Mouse (Mus musculus): ENCODE results near the gene Sec31a. TPM values are rescaled to one million over a fixed set of nuclear protein-coding genes. Genes with fewer than 3 reads are reported as not detected.

Gene Sec31a
- total RNA-seq, 1 experiment, result 94.5 TPM

DNA sequence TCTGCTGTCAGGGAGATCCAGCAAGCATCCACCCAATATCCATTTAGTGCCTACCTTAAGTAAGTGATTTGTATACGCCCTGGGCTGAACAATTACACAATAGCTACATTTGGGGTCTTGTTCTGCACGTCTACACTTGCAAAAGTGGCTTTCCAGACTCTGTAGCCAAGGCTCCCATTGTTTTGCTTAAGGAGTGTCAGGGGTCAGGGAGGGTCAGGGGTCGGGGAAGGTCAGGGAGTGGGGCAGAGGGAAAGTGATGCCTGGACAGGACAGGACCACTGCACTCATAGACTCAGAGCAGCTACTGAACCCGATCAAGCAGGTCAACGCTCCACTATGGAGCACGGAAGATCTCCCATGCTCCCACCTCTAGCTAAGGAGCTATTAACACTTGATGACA lies 72.9 kb downstream of the Sec31a start:
- no peaks in the 10 kb centered on the region for H3K36me3 ChIP-seq (ENCODE audit: control insufficient read depth, insufficient read depth, low read length, poor library complexity, severe bottlenecking)
- in situ Hi-C loops (cut with MboI; ENCODE audit: low sequenced_read_pairs in 2 of 2, unreplicated experiment in 2 of 2), result no loop called here
- H3K9me3 ChIP-seq (ENCODE audit: control insufficient read depth, insufficient read depth, low read depth, low read length), result no peaks in the 10 kb centered on the region
- H3K27ac ChIP-seq (ENCODE audit: insufficient read depth, low read depth, low read length, poor library complexity, severe bottlenecking), result no peak overlapping the region; the same call in 1 of the 2 replicates
- peaks cover 8 to 12% of the 10 kb centered on the region in 2 experiments; a peak in 3 of 4 replicates for H3K4me1 ChIP-seq (ENCODE audit: control insufficient read depth in 2 of 2, insufficient read depth in 2 of 2, low read length in 2 of 2, poor library complexity in 1 of 2)
- no peak overlapping the region for H3K4me3 ChIP-seq (ENCODE audit: insufficient read depth in 1 of 2, low read depth in 1 of 2, low read length in 2 of 2, poor library complexity in 1 of 2, severe bottlenecking in 1 of 2)
- H3K9ac ChIP-seq (ENCODE audit: insufficient read depth, low read depth, low read length, poor library complexity, severe bottlenecking), result no peak overlapping the region
- no peak for DNase-seq (ENCODE audit: low read depth, low spot score)
- no peak for TF ChIP-seq ZC3H11A (IDR thresholded peaks at IDR 0.05; ENCODE audit: borderline replicate concordance, low read depth, low read length)
- no peak for TF ChIP-seq CHD2 (IDR thresholded peaks at IDR 0.05; ENCODE audit: low read depth, low read length)
- TF ChIP-seq HCFC1 (IDR thresholded peaks at IDR 0.05; ENCODE audit: borderline replicate concordance, insufficient read depth, low read length), result no peak
- TF ChIP-seq MAFK (IDR thresholded peaks at IDR 0.05; ENCODE audit: insufficient read depth, low read depth, low read length), result no peak
- no peak for TF ChIP-seq ZNF384 (IDR thresholded peaks at IDR 0.05; ENCODE audit: low read depth, low read length)

DNA sequence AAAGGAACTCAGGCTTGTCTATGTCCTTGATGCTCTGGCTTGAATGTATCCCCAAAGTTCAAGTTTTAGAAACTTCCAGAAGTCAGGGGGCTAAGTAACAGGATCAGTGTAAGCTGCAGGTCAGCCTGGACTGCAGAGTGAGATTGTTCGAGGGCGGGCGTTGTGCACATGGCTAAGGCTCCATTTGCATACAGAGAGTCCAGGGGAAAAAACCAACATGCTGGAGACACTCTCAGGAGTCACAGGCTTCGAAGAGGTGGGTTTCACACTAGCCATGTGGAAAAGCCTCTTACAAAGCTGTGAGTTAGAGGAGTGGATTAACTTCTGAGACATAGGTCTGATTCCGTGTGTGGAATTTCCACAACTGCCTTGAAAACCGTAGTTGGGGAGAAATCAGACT lies 73.6 kb downstream of the Sec31a start:
- TF ChIP-seq CHD2 (IDR thresholded peaks at IDR 0.05; ENCODE audit: low read depth, low read length), result no peak
- no peak for TF ChIP-seq ZC3H11A (IDR thresholded peaks at IDR 0.05; ENCODE audit: borderline replicate concordance, low read depth, low read length)
- TF ChIP-seq MAFK (IDR thresholded peaks at IDR 0.05; ENCODE audit: insufficient read depth, low read depth, low read length), result no peak
- TF ChIP-seq ZNF384 (IDR thresholded peaks at IDR 0.05; ENCODE audit: low read depth, low read length), result no peak
- TF ChIP-seq HCFC1 (IDR thresholded peaks at IDR 0.05; ENCODE audit: borderline replicate concordance, insufficient read depth, low read length), result no peak
- no peak overlapping the region; the same call in 1 of the 2 replicates for H3K27ac ChIP-seq (ENCODE audit: insufficient read depth, low read depth, low read length, poor library complexity, severe bottlenecking)
- H3K4me1 ChIP-seq (ENCODE audit: control insufficient read depth in 2 of 2, insufficient read depth in 2 of 2, low read length in 2 of 2, poor library complexity in 1 of 2), result peaks cover 8 to 12% of the 10 kb centered on the region in 2 experiments; a peak in 3 of 4 replicates
- no peak overlapping the region for H3K4me3 ChIP-seq (ENCODE audit: insufficient read depth in 1 of 2, low read depth in 1 of 2, low read length in 2 of 2, poor library complexity in 1 of 2, severe bottlenecking in 1 of 2)
- H3K36me3 ChIP-seq (ENCODE audit: control insufficient read depth, insufficient read depth, low read length, poor library complexity, severe bottlenecking), result no peaks in the 10 kb centered on the region
- H3K9ac ChIP-seq (ENCODE audit: insufficient read depth, low read depth, low read length, poor library complexity, severe bottlenecking), result no peak overlapping the region
- no peak for DNase-seq (ENCODE audit: low read depth, low spot score)
- no peaks in the 10 kb centered on the region for H3K9me3 ChIP-seq (ENCODE audit: control insufficient read depth, insufficient read depth, low read depth, low read length)
- in situ Hi-C loops (cut with MboI; ENCODE audit: low sequenced_read_pairs in 2 of 2, unreplicated experiment in 2 of 2), result no loop called here

DNA sequence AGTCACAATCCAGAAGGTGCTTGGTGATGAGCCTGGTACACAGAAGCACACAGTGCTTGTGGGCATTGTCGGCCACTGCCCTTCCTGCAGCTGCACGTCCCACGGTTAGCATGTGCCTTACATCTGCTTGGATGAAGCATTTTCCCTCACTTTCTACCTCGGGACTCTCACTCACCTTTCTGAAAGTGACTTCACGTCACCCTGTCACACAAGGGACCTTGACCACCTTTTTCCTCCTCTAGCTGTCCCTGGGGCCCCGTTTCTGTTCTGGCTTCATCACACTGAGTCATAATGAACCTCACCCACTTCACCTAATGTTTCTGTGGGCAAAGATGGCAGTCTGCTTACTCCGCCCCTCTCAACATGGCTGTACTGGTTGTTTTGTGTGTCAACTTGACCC lies 75.0 kb downstream of the Sec31a start:
- Histone ChIP-seq H3K36me3 (ENCODE audit: control insufficient read depth, insufficient read depth, low read length, poor library complexity, severe bottlenecking) (no peaks in the 10 kb centered on the region), H3K4me1 (ENCODE audit: control insufficient read depth in 2 of 2, insufficient read depth in 2 of 2, low read length in 2 of 2, poor library complexity in 1 of 2) (peaks cover 8 to 16% of the 10 kb centered on the region in 2 experiments; a peak in 3 of 4 replicates), H3K4me3 (ENCODE audit: insufficient read depth in 1 of 2, low read depth in 1 of 2, low read length in 2 of 2, poor library complexity in 1 of 2, severe bottlenecking in 1 of 2) (no peak overlapping the region), H3K27ac (ENCODE audit: insufficient read depth, low read depth, low read length, poor library complexity, severe bottlenecking) (no peak overlapping the region), H3K9ac (ENCODE audit: insufficient read depth, low read depth, low read length, poor library complexity, severe bottlenecking) (no peak overlapping the region), H3K9me3 (ENCODE audit: control insufficient read depth, insufficient read depth, low read depth, low read length) (no peaks in the 10 kb centered on the region)
- TF ChIP-seq ZC3H11A (IDR thresholded peaks at IDR 0.05; ENCODE audit: borderline replicate concordance, low read depth, low read length) (no peak), MAFK (IDR thresholded peaks at IDR 0.05; ENCODE audit: insufficient read depth, low read depth, low read length) (no peak), ZNF384 (IDR thresholded peaks at IDR 0.05; ENCODE audit: low read depth, low read length) (no peak), HCFC1 (IDR thresholded peaks at IDR 0.05; ENCODE audit: borderline replicate concordance, insufficient read depth, low read length) (no peak), CHD2 (IDR thresholded peaks at IDR 0.05; ENCODE audit: low read depth, low read length) (no peak)
- in situ Hi-C loops (cut with MboI; ENCODE audit: low sequenced_read_pairs in 2 of 2, unreplicated experiment in 2 of 2), result no loop called here
- no peak for DNase-seq (ENCODE audit: low read depth, low spot score)

DNA sequence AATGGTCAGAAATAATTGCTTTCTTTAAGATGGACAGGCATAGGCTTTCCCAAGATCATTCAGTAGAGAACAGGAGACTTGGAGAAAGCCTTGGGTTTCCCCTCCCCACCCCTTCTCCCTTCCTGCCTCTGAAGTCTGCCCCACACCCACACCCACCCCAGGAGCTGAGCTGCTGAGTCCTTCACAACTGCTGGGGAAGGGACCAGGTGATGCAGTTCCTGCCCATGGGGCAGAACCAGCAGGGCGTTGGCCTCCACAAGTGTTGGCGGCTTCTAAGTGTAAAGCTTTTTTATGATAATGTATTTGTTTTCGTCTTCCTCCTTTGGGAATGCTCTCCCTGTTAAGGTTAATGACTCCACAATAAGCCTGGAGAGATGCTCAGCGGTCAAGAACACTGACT lies 78.2 kb downstream of the Sec31a start:
- no peak overlapping the region for H3K4me3 ChIP-seq (ENCODE audit: insufficient read depth in 1 of 2, low read depth in 1 of 2, low read length in 2 of 2, poor library complexity in 1 of 2, severe bottlenecking in 1 of 2)
- H3K4me1 ChIP-seq (ENCODE audit: control insufficient read depth in 2 of 2, insufficient read depth in 2 of 2, low read length in 2 of 2, poor library complexity in 1 of 2), result peaks cover 2 to 17% of the 10 kb centered on the region in 2 experiments; a peak in 3 of 4 replicates
- no peaks in the 10 kb centered on the region for H3K36me3 ChIP-seq (ENCODE audit: control insufficient read depth, insufficient read depth, low read length, poor library complexity, severe bottlenecking)
- H3K27ac ChIP-seq (ENCODE audit: insufficient read depth, low read depth, low read length, poor library complexity, severe bottlenecking), result no peak overlapping the region
- no peak for TF ChIP-seq CHD2 (IDR thresholded peaks at IDR 0.05; ENCODE audit: low read depth, low read length)
- no peak for TF ChIP-seq MAFK (IDR thresholded peaks at IDR 0.05; ENCODE audit: insufficient read depth, low read depth, low read length)
- TF ChIP-seq ZC3H11A (IDR thresholded peaks at IDR 0.05; ENCODE audit: borderline replicate concordance, low read depth, low read length), result no peak
- no peak for TF ChIP-seq ZNF384 (IDR thresholded peaks at IDR 0.05; ENCODE audit: low read depth, low read length)
- no peak for TF ChIP-seq HCFC1 (IDR thresholded peaks at IDR 0.05; ENCODE audit: borderline replicate concordance, insufficient read depth, low read length)
- in situ Hi-C loops (cut with MboI; ENCODE audit: low sequenced_read_pairs in 2 of 2, unreplicated experiment in 2 of 2), result no loop called here
- no peaks in the 10 kb centered on the region for H3K9me3 ChIP-seq (ENCODE audit: control insufficient read depth, insufficient read depth, low read depth, low read length)
- H3K9ac ChIP-seq (ENCODE audit: insufficient read depth, low read depth, low read length, poor library complexity, severe bottlenecking), result no peak overlapping the region
- no peak for DNase-seq (ENCODE audit: low read depth, low spot score)

DNA sequence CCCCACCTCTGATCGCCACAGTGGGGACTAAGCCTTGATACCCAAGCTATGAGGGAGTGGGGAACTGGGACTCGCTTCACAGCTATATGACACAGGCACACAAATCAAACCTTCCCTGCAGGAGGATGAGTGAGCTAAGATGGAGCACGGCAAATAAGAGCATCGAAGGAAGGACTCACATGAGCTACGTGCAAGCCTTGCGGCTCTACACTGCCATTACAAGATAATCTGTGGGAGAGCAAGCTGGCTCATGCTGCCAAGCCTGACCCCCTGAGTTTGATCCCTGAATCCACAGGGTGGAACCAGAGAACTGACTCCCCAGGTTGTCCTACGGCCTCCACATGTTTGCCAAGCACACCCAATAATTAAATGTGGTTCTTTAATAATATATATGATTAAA lies 79.2 kb downstream of the Sec31a start:
- Histone ChIP-seq H3K27ac (ENCODE audit: insufficient read depth, low read depth, low read length, poor library complexity, severe bottlenecking) (no peak overlapping the region), H3K9me3 (ENCODE audit: control insufficient read depth, insufficient read depth, low read depth, low read length) (no peaks in the 10 kb centered on the region), H3K4me3 (ENCODE audit: insufficient read depth in 1 of 2, low read depth in 1 of 2, low read length in 2 of 2, poor library complexity in 1 of 2, severe bottlenecking in 1 of 2) (no peak overlapping the region), H3K4me1 (ENCODE audit: control insufficient read depth in 2 of 2, insufficient read depth in 2 of 2, low read length in 2 of 2, poor library complexity in 1 of 2) (peaks cover 0 to 9% of the 10 kb centered on the region in 2 experiments; a peak in 1 of 4 replicates), H3K9ac (ENCODE audit: insufficient read depth, low read depth, low read length, poor library complexity, severe bottlenecking) (no peak overlapping the region), H3K36me3 (ENCODE audit: control insufficient read depth, insufficient read depth, low read length, poor library complexity, severe bottlenecking) (no peaks in the 10 kb centered on the region)
- TF ChIP-seq MAFK (IDR thresholded peaks at IDR 0.05; ENCODE audit: insufficient read depth, low read depth, low read length) (no peak), CHD2 (IDR thresholded peaks at IDR 0.05; ENCODE audit: low read depth, low read length) (no peak), HCFC1 (IDR thresholded peaks at IDR 0.05; ENCODE audit: borderline replicate concordance, insufficient read depth, low read length) (no peak), ZC3H11A (IDR thresholded peaks at IDR 0.05; ENCODE audit: borderline replicate concordance, low read depth, low read length) (no peak), ZNF384 (IDR thresholded peaks at IDR 0.05; ENCODE audit: low read depth, low read length) (no peak)
- no peak for DNase-seq (ENCODE audit: low read depth, low spot score)
- in situ Hi-C loops (cut with MboI; ENCODE audit: low sequenced_read_pairs in 2 of 2, unreplicated experiment in 2 of 2), result no loop called here

All from ES-E14 (cell line).